Mouse (Mus musculus) liver, embryonic 14.5 days (tissue): Measurements from ENCODE around the gene Slc25a19. TPM values are rescaled to one million over a fixed set of nuclear protein-coding genes. Genes with fewer than 3 reads are reported as not detected.

Experiments
- ATAC-seq: fragments of 200-750 bp; cut with Nextera tagmentation; 2 replicates; pipeline ENCODE4 v1.8.0; 2017; ENCODE audit warnings: moderate number of reproducible peaks, mild to moderate bottlenecking, moderate library complexity; ENCODE audit not compliant: insufficient read depth
- DNase-seq, 3 experiments: peaks; one replicate each; pipeline ENCODE4 v3.0.0-alpha.2; 2012 to 2013; ENCODE audit warnings: low read depth in 3 of 3, low spot score in 3 of 3
- H3K27ac ChIP-seq: fragments of 300-500 bp; sonication (generic); 2 replicates; pipeline ENCODE4 v1.5.1; 2014; ENCODE audit warnings: moderate library complexity, mild to moderate bottlenecking, control low read depth, inconsistent platforms
- H3K27me3 ChIP-seq: fragments of 300-500 bp; sonication (generic); 2 replicates; pipeline ENCODE4 v1.6.1; 2014; ENCODE audit warnings: mild to moderate bottlenecking, low read length, moderate library complexity; ENCODE audit not compliant: control insufficient read depth, insufficient read depth
- H3K36me3 ChIP-seq: fragments of 300-500 bp; sonication (generic); replicated peaks from 2 replicates; pipeline ENCODE4 v1.6.1; 2014; ENCODE audit warnings: low read depth; ENCODE audit not compliant: control insufficient read depth, insufficient read depth
- H3K4me1 ChIP-seq, 2 experiments: fragments of 200-500 bp in 1 of 2; fragments of 300-500 bp in 1 of 2; sonication (generic) in 1 of 2; replicated peaks; 2 replicates each; pipeline ENCODE4 v1.6.1; 2012 to 2014; ENCODE audit warnings: antibody characterized with exemption in 1 of 2, inconsistent platforms in 1 of 2, low read length in 1 of 2; ENCODE audit not compliant: control insufficient read depth in 2 of 2, insufficient read depth in 2 of 2
- H3K4me2 ChIP-seq: fragments of 300-500 bp; sonication (generic); 2 replicates; pipeline ENCODE4 v1.6.1; 2014; ENCODE audit warnings: low read depth, mild to moderate bottlenecking, control low read depth, moderate library complexity
- H3K4me3 ChIP-seq, 2 experiments: fragments of 200-500 bp in 1 of 2; fragments of 300-500 bp in 1 of 2; sonication (generic) in 1 of 2; 2 replicates each; pipeline ENCODE4 v1.5.1; 2012 to 2014; ENCODE audit warnings: low read depth in 2 of 2, low read length in 2 of 2, mild to moderate bottlenecking in 2 of 2, control low read depth in 1 of 2, inconsistent platforms in 1 of 2, moderate library complexity in 1 of 2; ENCODE audit not compliant: insufficient read depth in 1 of 2
- H3K9ac ChIP-seq: fragments of 300-500 bp; sonication (generic); replicated peaks from 2 replicates; pipeline ENCODE4 v1.6.1; 2014; ENCODE audit warnings: mild to moderate bottlenecking, control low read depth, moderate library complexity
- H3K9me3 ChIP-seq: fragments of 300-500 bp; sonication (generic); 2 replicates; pipeline ENCODE4 v1.6.1; 2016; ENCODE audit warnings: low read length, mixed read lengths; ENCODE audit not compliant: control insufficient read depth
- CTCF ChIP-seq: IDR thresholded peaks from 2 replicates; pipeline ENCODE4 v1.5.1; 2016; ENCODE audit warnings: antibody characterized with exemption, low read depth, control low read depth
- EP300 ChIP-seq: IDR thresholded peaks from 2 replicates; pipeline ENCODE4 v1.6.1; 2016; ENCODE audit warnings: antibody characterized with exemption, low read depth
- WGBS: fragments of 180-500 bp; shearing (Covaris S2); extraction: QIAGEN DNeasy Blood & Tissue Kit; methylation state at CpG from one replicate; pipeline ENCODE4 v1.1.7; 2014; ENCODE audit not compliant: insufficient replicate concordance; 5-methylcytosine and 5-hydroxymethylcytosine counted together
- polyA plus RNA-seq, 2 experiments: library from polyadenylated mRNA; depleted of rRNA in 1 of 2; stranded (reverse) in 1 of 2; unstranded in 1 of 2; fragments of >200 nt; fragmentation: Nextera tagmentation in 1 of 2; extraction: Ambion mirVana in 1 of 2; gene quantifications; 2 replicates each; pipeline versions ENCODE4 v1.2.1 to v1.2.3; 2012 to 2014

The Slc25a19 gene
- polyA plus RNA-seq, 2 experiments: 8.5 to 10.5 TPM

DNA sequence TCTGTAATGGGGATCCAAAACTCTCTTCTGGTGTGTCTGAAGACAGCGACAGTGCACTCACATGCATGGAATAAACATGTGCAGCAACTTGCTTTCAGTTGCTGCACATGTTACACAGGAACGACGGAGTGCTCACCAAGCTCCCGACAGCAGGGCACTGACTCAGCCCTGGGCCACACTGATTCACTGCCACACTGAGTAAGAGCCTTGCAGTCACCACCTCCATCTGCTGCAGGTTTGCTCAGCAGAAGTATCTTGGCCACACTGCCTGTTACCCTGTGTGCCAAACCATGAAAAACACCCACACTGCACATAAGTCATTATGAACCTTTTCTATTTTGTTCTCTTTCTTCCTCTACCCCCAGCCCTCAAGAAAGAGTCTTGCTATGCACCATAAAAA, 32.3 kb upstream of the Slc25a19 start:
- Histone ChIP-seq H3K9me3 (no peaks in the 10 kb centered on the region), H3K9ac (no peak overlapping the region), H3K4me1 (peaks cover 0 to 7% of the 10 kb centered on the region in 2 experiments; a peak in 2 of 4 replicates), H3K27me3 (no peaks in the 10 kb centered on the region), H3K36me3 (no peaks in the 10 kb centered on the region; the same call in 1 of the 2 replicates), H3K27ac (no peak overlapping the region), H3K4me2 (no peak overlapping the region), H3K4me3 (no peak overlapping the region)
- no peak for ATAC-seq
- TF ChIP-seq CTCF (no peak), EP300 (no peak)
- 78% methylated on average over 4 of the region's 4 CpGs for WGBS
- no peak for DNase-seq

DNA sequence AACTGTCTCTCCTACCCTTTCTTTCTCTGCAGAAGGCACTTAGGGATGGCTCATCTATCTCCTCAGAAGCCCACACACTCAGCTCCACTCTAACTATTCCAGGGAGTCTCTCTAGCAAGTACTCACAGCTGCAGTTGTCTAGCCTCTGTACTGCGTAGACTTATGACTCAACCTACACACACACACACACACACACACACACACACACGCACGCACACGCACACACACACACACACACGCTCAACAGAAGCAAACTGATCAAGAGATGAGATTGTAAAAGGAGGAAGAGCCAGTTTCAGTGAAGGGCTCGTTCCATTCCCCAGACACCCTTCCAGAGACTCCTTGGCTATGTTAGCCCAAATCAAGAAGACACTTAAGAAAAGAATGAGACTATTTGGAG, 30.4 kb upstream of the Slc25a19 start:
- Histone ChIP-seq H3K36me3 (no peaks in the 10 kb centered on the region; the same call in none of the 2 replicates), H3K27me3 (no peaks in the 10 kb centered on the region), H3K4me1 (peaks cover 0 to 5% of the 10 kb centered on the region in 2 experiments; a peak in 2 of 4 replicates), H3K27ac (no peak overlapping the region), H3K9me3 (no peaks in the 10 kb centered on the region), H3K9ac (no peak overlapping the region), H3K4me3 (no peak overlapping the region), H3K4me2 (no peak overlapping the region)
- TF ChIP-seq EP300 (no peak), CTCF (no peak)
- no peak for DNase-seq
- no peak for ATAC-seq
- 43% methylated on average over 6 of the region's 6 CpGs for WGBS

DNA sequence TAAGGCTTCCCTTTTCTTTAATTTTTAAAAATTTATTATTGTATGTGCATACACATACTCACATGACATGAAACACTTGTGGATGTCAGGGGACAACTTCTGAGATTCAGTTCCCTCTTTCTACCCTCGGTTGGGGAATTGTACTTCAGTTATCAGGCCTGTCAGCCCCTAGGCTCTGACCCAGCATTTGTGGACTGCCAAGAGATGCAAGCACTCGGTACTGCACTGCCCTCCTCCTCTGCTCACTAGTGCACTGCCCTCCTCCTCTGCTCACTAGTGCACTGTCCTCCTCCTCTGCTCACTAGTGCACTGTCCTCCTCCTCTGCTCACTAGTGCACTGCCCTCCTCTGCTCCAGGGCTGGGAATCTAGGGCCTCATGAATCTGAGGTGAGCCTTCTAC, 26.0 kb upstream of the Slc25a19 start:
- H3K36me3 ChIP-seq: peaks cover 4% of the 10 kb centered on the region
- H3K27ac ChIP-seq: no peak overlapping the region
- no peak overlapping the region for H3K9ac ChIP-seq
- WGBS: 41% methylated on average over 2 of the region's 2 CpGs
- no peak overlapping the region for H3K4me3 ChIP-seq
- no peak for ATAC-seq
- H3K9me3 ChIP-seq: no peaks in the 10 kb centered on the region
- no peaks in the 10 kb centered on the region for H3K27me3 ChIP-seq
- no peak for TF ChIP-seq EP300
- no peak for DNase-seq
- H3K4me1 ChIP-seq: peaks cover 0 to 4% of the 10 kb centered on the region in 2 experiments; a peak in 1 of 4 replicates
- no peak overlapping the region for H3K4me2 ChIP-seq

DNA sequence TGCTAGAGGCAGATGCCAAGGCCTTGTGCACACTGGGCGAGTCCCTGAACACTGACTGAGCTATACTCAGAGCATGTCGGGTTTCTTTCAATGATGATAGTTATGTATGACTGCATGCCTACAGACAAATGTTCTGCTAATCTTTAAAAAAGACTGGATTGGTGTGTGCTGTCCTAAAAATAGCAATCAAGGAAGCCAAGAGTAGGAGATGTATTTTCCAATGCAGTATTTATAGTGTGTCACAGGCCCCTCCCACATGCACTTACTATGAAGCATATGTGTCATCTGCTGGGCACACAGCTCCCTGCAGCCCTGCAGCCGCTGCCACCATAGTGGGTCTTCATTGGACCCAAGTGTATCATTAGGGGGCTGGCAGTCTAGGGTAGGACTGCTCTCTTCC, 25.1 kb upstream of the Slc25a19 start:
- H3K27ac ChIP-seq: no peak overlapping the region
- H3K36me3 ChIP-seq: peaks cover 4% of the 10 kb centered on the region
- TF ChIP-seq CTCF: no peak
- TF ChIP-seq EP300: no peak
- no peak for ATAC-seq
- no peak overlapping the region for H3K4me2 ChIP-seq
- WGBS: 67% methylated on average over 3 of the region's 3 CpGs
- no peaks in the 10 kb centered on the region for H3K4me1 ChIP-seq
- H3K9me3 ChIP-seq: no peaks in the 10 kb centered on the region
- DNase-seq: no peak
- no peak overlapping the region for H3K9ac ChIP-seq
- H3K4me3 ChIP-seq: no peak overlapping the region
- H3K27me3 ChIP-seq: no peaks in the 10 kb centered on the region

DNA sequence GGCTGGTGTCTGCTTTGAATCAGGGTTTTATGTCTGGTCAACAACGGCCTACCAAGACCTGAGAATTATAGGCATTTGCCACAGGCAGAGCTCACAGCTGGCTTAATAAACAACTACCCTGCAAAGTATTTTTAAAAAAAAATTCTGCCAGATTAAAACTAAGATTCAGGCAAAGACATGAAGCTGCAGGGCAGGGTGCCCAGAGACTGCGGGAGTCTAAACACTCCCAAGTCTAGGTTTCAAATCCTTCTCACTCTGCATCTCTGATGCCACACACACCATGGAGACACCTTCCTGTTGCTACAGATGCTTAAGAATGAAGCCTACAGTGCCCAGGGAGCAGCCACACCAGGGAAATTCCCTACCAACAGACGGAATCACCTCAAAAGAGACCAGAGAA, 23.6 kb upstream of the Slc25a19 start:
- 76% methylated on average over 3 of the region's 3 CpGs for WGBS
- Histone ChIP-seq H3K36me3 (peaks cover 4% of the 10 kb centered on the region), H3K9me3 (no peaks in the 10 kb centered on the region), H3K9ac (no peak overlapping the region), H3K27ac (no peak overlapping the region), H3K27me3 (no peaks in the 10 kb centered on the region), H3K4me2 (no peak overlapping the region), H3K4me3 (no peak overlapping the region), H3K4me1 (no peaks in the 10 kb centered on the region)
- ATAC-seq: no peak
- no peak for TF ChIP-seq EP300
- TF ChIP-seq CTCF: no peak
- DNase-seq: no peak

DNA sequence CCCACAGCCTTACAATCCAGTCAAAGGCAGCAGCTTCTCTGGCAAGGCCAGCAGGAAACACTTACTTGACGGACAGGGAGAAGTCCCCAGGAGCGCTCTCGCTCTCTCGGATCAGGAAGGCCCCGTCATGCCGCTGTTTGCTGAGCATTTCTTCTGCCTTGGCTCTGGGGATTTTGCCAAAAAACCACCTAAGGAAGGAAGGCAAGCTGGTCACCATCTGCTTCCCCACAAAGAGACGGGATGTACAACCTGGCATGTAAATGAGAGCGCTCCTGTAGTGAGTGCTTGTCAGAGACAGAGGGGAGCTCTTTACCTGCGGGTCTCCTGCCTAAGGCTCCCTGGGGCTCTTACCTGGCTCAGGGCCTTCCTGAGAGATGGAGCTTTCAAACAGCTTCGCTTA, 21.6 kb upstream of the Slc25a19 start:
- 80% methylated on average over 10 of the region's 10 CpGs for WGBS
- Histone ChIP-seq H3K9ac (no peak overlapping the region), H3K36me3 (peaks cover 9% of the 10 kb centered on the region), H3K4me3 (no peak overlapping the region), H3K4me2 (no peak overlapping the region), H3K27me3 (no peaks in the 10 kb centered on the region), H3K9me3 (no peaks in the 10 kb centered on the region), H3K4me1 (no peaks in the 10 kb centered on the region), H3K27ac (no peak overlapping the region)
- TF ChIP-seq CTCF (no peak), EP300 (no peak)
- DNase-seq (no peak), ATAC-seq (no peak)
